Comparison of ENCODE assay signal across 8 mouse cellular contexts in genomic region chr1:146495386-146495785, GRCm38 (mm10). TPM values are rescaled to one million over a fixed set of nuclear protein-coding genes. Genes with fewer than 3 reads are reported as not detected.
DNase-seq lines count a peak whose midpoint lies in the region; ATAC-seq and TF ChIP-seq lines count a peak whose summit lies in the region.

No protein-coding gene starts in this region.

- peak overlapping the region; percentile 73 for H3K4me2 ChIP-seq in heart, embryonic 14.5 days (ENCODE audit: low read length)
- H3K4me2 ChIP-seq in forebrain, postnatal 0 days (ENCODE audit: low read depth) = peak overlapping the region; percentile 84
- peak overlapping the region; percentile 79 for H3K4me2 ChIP-seq in midbrain, embryonic 14.5 days (ENCODE audit: low read length)

- peaks cover 0 to 5% of the 10 kb centered on the region in 2 experiments; a peak in 1 of 4 replicates for H3K4me1 ChIP-seq in heart, embryonic 14.5 days (ENCODE audit: control insufficient read depth in 2 of 2, insufficient read depth in 2 of 2, low read length in 2 of 2)
- 0 out of 2 replicates have a peak, but pooled peaks cover 3% of the 10 kb centered on the region for H3K4me1 ChIP-seq in forebrain, postnatal 0 days (ENCODE audit: insufficient read depth)
- no peaks in the 10 kb centered on the region for H3K4me1 ChIP-seq in midbrain, embryonic 14.5 days (ENCODE audit: control insufficient read depth, insufficient read depth, low read length)

- no peaks in the 10 kb centered on the region for H3K36me3 ChIP-seq in heart, embryonic 14.5 days (ENCODE audit: control insufficient read depth, insufficient read depth, low read length)
- no peaks in the 10 kb centered on the region for H3K36me3 ChIP-seq in forebrain, postnatal 0 days (ENCODE audit: insufficient read depth)
- no peaks in the 10 kb centered on the region for H3K36me3 ChIP-seq in midbrain, embryonic 14.5 days (ENCODE audit: control insufficient read depth, insufficient read depth, low read length)

- H3K27ac ChIP-seq in heart, embryonic 14.5 days (replicated peaks in 1 of 2; ENCODE audit: control insufficient read depth in 1 of 2, insufficient read depth in 1 of 2, low read depth in 2 of 2, low read length in 2 of 2) = no peak overlapping the region
- H3K27ac ChIP-seq in forebrain, postnatal 0 days (ENCODE audit: low read depth, low read length) = peak overlapping the region; percentile 66; the same call in 1 of the 2 replicates
- H3K27ac ChIP-seq in midbrain, embryonic 14.5 days (replicated peaks; ENCODE audit: low read depth, low read length) = peak overlapping the region; percentile 81

- TF ChIP-seq CTCF in forebrain, postnatal 0 days (IDR thresholded peaks at IDR 0.05; ENCODE audit: low read depth) = no peak

- 5% methylated on average over 3 of the region's 3 CpGs for WGBS in heart, embryonic 14.5 days
- WGBS in forebrain, postnatal 0 days = 5% methylated on average over 3 of the region's 3 CpGs
- 3% methylated on average over 3 of the region's 3 CpGs for whole genome bisulfite sequencing in midbrain, embryonic 14.5 days

- H3K27me3 ChIP-seq in heart, embryonic 14.5 days (ENCODE audit: control insufficient read depth, insufficient read depth, low read length) = peaks cover 31% of the 10 kb centered on the region
- H3K27me3 ChIP-seq in forebrain, postnatal 0 days (ENCODE audit: insufficient read depth, low read length) = 0 out of 2 replicates have a peak, but pooled peaks cover 4% of the 10 kb centered on the region
- peaks cover 9% of the 10 kb centered on the region; the same call in 1 of the 2 replicates for H3K27me3 ChIP-seq in midbrain, embryonic 14.5 days (ENCODE audit: control insufficient read depth, insufficient read depth, low read length)

- H3K9me3 ChIP-seq in heart, embryonic 14.5 days (ENCODE audit: control insufficient read depth, low read length) = no peaks in the 10 kb centered on the region
- H3K9me3 ChIP-seq in forebrain, postnatal 0 days (ENCODE audit: low read length) = no peaks in the 10 kb centered on the region
- H3K9me3 ChIP-seq in midbrain, embryonic 14.5 days (ENCODE audit: control insufficient read depth, low read length) = no peaks in the 10 kb centered on the region

- peak overlapping the region in 1 of 2 experiments; percentile 33; a peak in 1 of 4 replicates for H3K4me3 ChIP-seq in heart, embryonic 14.5 days (ENCODE audit: control insufficient read depth in 1 of 2, insufficient read depth in 1 of 2, low read depth in 1 of 2, low read length in 2 of 2)
- H3K4me3 ChIP-seq in forebrain, postnatal 0 days (ENCODE audit: low read depth, low read length) = peak overlapping the region; percentile 55
- peak overlapping the region; percentile 56 for H3K4me3 ChIP-seq in midbrain, embryonic 14.5 days (replicated peaks; ENCODE audit: low read depth, low read length)

- no peak for DNase-seq in heart, adult 9 months (ENCODE audit: low spot score in 2 of 2)
- DNase-seq in cerebellum, adult 11 months = peak; percentile 28
- DNase-seq in forebrain, postnatal 0 days = peak; percentile 52
- peak; percentile 52 for DNase-seq in midbrain, embryonic 14.5 days
- no peak for DNase-seq in thymus, postnatal 4 days
- DNase-seq in kidney, postnatal 10 days = no peak
- DNase-seq in testis, postnatal 14 days (ENCODE audit: low spot score) = no peak

- no peak overlapping the region for H3K9ac ChIP-seq in heart, embryonic 14.5 days (ENCODE audit: low read length)
- peak overlapping the region; percentile 66 for H3K9ac ChIP-seq in forebrain, postnatal 0 days
- peak overlapping the region; percentile 75 for H3K9ac ChIP-seq in midbrain, embryonic 14.5 days (replicated peaks; ENCODE audit: low read length)

- ATAC-seq in heart, embryonic 14.5 days (ENCODE audit: insufficient number of reproducible peaks, insufficient read depth, low FRiP score, low read depth) = no peak
- ATAC-seq in forebrain, postnatal 0 days = no peak
- ATAC-seq in midbrain, embryonic 14.5 days (ENCODE audit: low FRiP score, low TSS enrichment) = no peak

RNA-seq across cellular contexts. Expression of gene Brinp3, which starts 0.8 kb away (rescaled TPM):
- polyA plus RNA-seq in heart, embryonic 14.5 days (2014; fragmentation: Nextera tagmentation; extraction: Ambion mirVana) = 0.11 TPM in 1 of 2 replicates, not detected in the other
- 42.4 and 59.0 TPM in 2 replicates for total RNA-seq in forebrain, postnatal 0 days (2014; rRNA removed)
- polyA plus RNA-seq in forebrain, postnatal 0 days (2015; fragmentation: Nextera tagmentation; extraction: Ambion mirVana) = 19.7 and 32.2 TPM in 2 replicates
- 28.2 TPM in 2 replicates for polyA plus RNA-seq in midbrain, embryonic 14.5 days (2014; fragmentation: Nextera tagmentation; extraction: Ambion mirVana)

Comparison
In these comparisons a context has a peak if more than half of its experiments do, and no peak if none do; other contexts are left out.
1. H3K27ac ChIP-seq: peak in forebrain, postnatal 0 days (single experiment) and midbrain, embryonic 14.5 days (single experiment); none in heart, embryonic 14.5 days (0 of 2).
2. DNase-seq: peak in cerebellum, adult 11 months (single experiment), forebrain, postnatal 0 days (single experiment) and midbrain, embryonic 14.5 days (single experiment); none in heart, adult 9 months (0 of 2), thymus, postnatal 4 days (single experiment), kidney, postnatal 10 days (single experiment) and testis, postnatal 14 days (single experiment).
3. RNA of gene Brinp3, which starts 0.8 kb away (polyA plus RNA-seq): 19.7 to 32.2 TPM in forebrain, postnatal 0 days and 28.2 TPM in midbrain, embryonic 14.5 days; 0.11 TPM in heart, embryonic 14.5 days; every median in the first group is over 10 times any median in the second.
4. Peak in every context shown above with its lines, with median percentiles within 50 percentile points of each other: H3K4me2 ChIP-seq.